8 mouse cellular contexts compared by ENCODE assay signal in genomic region chr19:24271746-24272426, GRCm38 (mm10). TPM values are rescaled to one million over a fixed set of nuclear protein-coding genes. Genes with fewer than 3 reads are reported as not detected.
DNase-seq lines count a peak whose midpoint lies in the region; ATAC-seq lines count a peak whose summit lies in the region.

No protein-coding gene starts in this region.

- H3K4me1 ChIP-seq in hindbrain, embryonic 10.5 days (replicated peaks), result peaks cover 35% of the 10 kb centered on the region
- peaks cover 5% of the 10 kb centered on the region for H3K4me1 ChIP-seq in lung, embryonic 16.5 days (replicated peaks; ENCODE audit: control insufficient read depth, insufficient read depth, low read length)

- H3K4me3 ChIP-seq in hindbrain, embryonic 10.5 days, result 0 out of 2 replicates have a peak overlapping the region, but pooled peaks have one; percentile 14
- H3K4me3 ChIP-seq in lung, embryonic 16.5 days (ENCODE audit: low read length), result peak overlapping the region; percentile 30; the same call in 1 of the 2 replicates

- peak overlapping the region; percentile 55 for H3K4me2 ChIP-seq in lung, embryonic 16.5 days (ENCODE audit: low read depth, low read length)

- H3K9ac ChIP-seq in lung, embryonic 16.5 days (ENCODE audit: low read length), result peak overlapping the region; percentile 44

- peak; percentile 91 for ATAC-seq in lung, embryonic 16.5 days (ENCODE audit: low read depth)

- peak; percentile 97 for DNase-seq in NIH3T3 (ENCODE audit: low read depth)
- DNase-seq in cerebellum, adult 9-11 months, result peak; percentile 76
- peak; percentile 56 to 88 for DNase-seq in frontal cortex, adult 2 months (ENCODE audit: extremely low spot score in 1 of 2, low spot score in 1 of 2)
- DNase-seq in hindbrain, embryonic 10.5 days (ENCODE audit: low spot score), result peak; percentile 83
- peak; percentile 64 for DNase-seq in layer of hippocampus, adult 9-11 months
- DNase-seq in ovary, postnatal 14 days (ENCODE audit: low spot score), result peak; percentile 74
- peak; percentile 69 for DNase-seq in thymus, postnatal 14 days

- H3K36me3 ChIP-seq in hindbrain, embryonic 10.5 days, result peaks cover 29% of the 10 kb centered on the region
- H3K36me3 ChIP-seq in lung, embryonic 16.5 days (ENCODE audit: control insufficient read depth, insufficient read depth, low read length), result 0 out of 2 replicates have a peak, but pooled peaks cover 2% of the 10 kb centered on the region

- no peaks in the 10 kb centered on the region for H3K9me3 ChIP-seq in hindbrain, embryonic 10.5 days
- no peaks in the 10 kb centered on the region for H3K9me3 ChIP-seq in lung, embryonic 16.5 days (ENCODE audit: control insufficient read depth, low read length)

- no peak overlapping the region for H3K27ac ChIP-seq in hindbrain, embryonic 10.5 days
- no peak overlapping the region for H3K27ac ChIP-seq in lung, embryonic 16.5 days (ENCODE audit: low read length)

- H3K27me3 ChIP-seq in hindbrain, embryonic 10.5 days (ENCODE audit: insufficient read depth, poor library complexity, severe bottlenecking), result no peaks in the 10 kb centered on the region
- no peaks in the 10 kb centered on the region for H3K27me3 ChIP-seq in lung, embryonic 16.5 days (ENCODE audit: control insufficient read depth, insufficient read depth, low read depth, low read length)

- 48% methylated on average over 16 of the region's 16 CpGs for WGBS in hindbrain, embryonic 10.5 days
- WGBS in lung, embryonic 16.5 days, result 43% methylated on average over 16 of the region's 16 CpGs

RNA-seq across cellular contexts. Expression of gene Fxn, which starts 8.5 kb away (rescaled TPM):
- polyA plus RNA-seq in frontal cortex, adult 2 months (2012; rRNA removed), result 9.8 TPM in 2 replicates
- polyA plus RNA-seq in hindbrain, embryonic 10.5 days (2016; fragmentation: Nextera tagmentation; extraction: Ambion mirVana), result 56.7 and 58.1 TPM in 2 replicates
- 45.9 and 47.5 TPM in 2 replicates for polyA plus RNA-seq in lung, embryonic 16.5 days (2015; fragmentation: Nextera tagmentation; extraction: Ambion mirVana)

RNA-seq across cellular contexts. Expression of gene Tjp2, which starts 47.1 kb away (rescaled TPM):
- polyA plus RNA-seq in frontal cortex, adult 2 months (2012; rRNA removed), result 13.8 and 16.2 TPM in 2 replicates
- 26.7 and 30.0 TPM in 2 replicates for polyA plus RNA-seq in hindbrain, embryonic 10.5 days (2016; fragmentation: Nextera tagmentation; extraction: Ambion mirVana)
- polyA plus RNA-seq in lung, embryonic 16.5 days (2015; fragmentation: Nextera tagmentation; extraction: Ambion mirVana), result 34.6 and 36.6 TPM in 2 replicates
